Mouse (Mus musculus) mature B cell (primary cell): ENCODE results near the gene Lnx2.

ENCODE experiments used
- in situ Hi-C: fragments of 300-500 bp; cut with MboI; formaldehyde crosslinking; loops from 2 replicates; pipeline ENCODE4 v1.14.3; 2019

The Lnx2 gene

GRCm38 (mm10) chr5:147076026-147076798 is at the start of gene Lnx2:
Gene Lnx2 (minus strand): TSS chr5:147076586.
- in situ Hi-C loops, result no loop called here

GRCm38 (mm10) chr5:147125542-147126185 is 49.3 kb upstream of the Lnx2 start:
- in situ Hi-C loops, result no loop called here

GRCm38 (mm10) chr5:147124794-147125193 is 48.4 kb upstream of the Lnx2 start:
- in situ Hi-C loops, result no loop called here

GRCm38 (mm10) chr5:147121146-147121545 is 44.8 kb upstream of the Lnx2 start:
- in situ Hi-C loops, result no loop called here

- in situ Hi-C loops, result no loop called here
Observed at GRCm38 (mm10) chr5:147117027-147117426, 40.6 kb upstream of the Lnx2 start.

- in situ Hi-C loops, result no loop called here
Observed at GRCm38 (mm10) chr5:147115631-147116030, 39.2 kb upstream of the Lnx2 start.

GRCm38 (mm10) chr5:147114738-147115137 is 38.4 kb upstream of the Lnx2 start:
- in situ Hi-C loops, result no loop called here

- in situ Hi-C loops, result no loop called here
Observed at GRCm38 (mm10) chr5:147108861-147109591, 32.6 kb upstream of the Lnx2 start.

- in situ Hi-C loops, result no loop called here
Observed at GRCm38 (mm10) chr5:147107276-147107675, 30.9 kb upstream of the Lnx2 start.

- in situ Hi-C loops, result no loop called here
Observed at GRCm38 (mm10) chr5:147102295-147102694, 25.9 kb upstream of the Lnx2 start.

GRCm38 (mm10) chr5:147100180-147100579 is 23.8 kb upstream of the Lnx2 start:
- in situ Hi-C loops, result no loop called here

GRCm38 (mm10) chr5:147098667-147099066 is 22.3 kb upstream of the Lnx2 start:
- in situ Hi-C loops, result no loop called here

GRCm38 (mm10) chr5:147096586-147096985 is 20.2 kb upstream of the Lnx2 start:
- in situ Hi-C loops, result no loop called here

GRCm38 (mm10) chr5:147094296-147094695 is 17.9 kb upstream of the Lnx2 start:
- in situ Hi-C loops, result no loop called here

GRCm38 (mm10) chr5:147092448-147092847 is 16.1 kb upstream of the Lnx2 start:
- in situ Hi-C loops, result no loop called here

GRCm38 (mm10) chr5:147090256-147090963 is 14.0 kb upstream of the Lnx2 start:
- in situ Hi-C loops, result no loop called here

- in situ Hi-C loops, result no loop called here
Observed at GRCm38 (mm10) chr5:147089836-147090235, 13.4 kb upstream of the Lnx2 start.

GRCm38 (mm10) chr5:147086816-147087215 is 10.4 kb upstream of the Lnx2 start:
- in situ Hi-C loops, result no loop called here

- in situ Hi-C loops, result no loop called here
Observed at GRCm38 (mm10) chr5:147085201-147085894, 9.0 kb upstream of the Lnx2 start.

- in situ Hi-C loops, result no loop called here
Observed at GRCm38 (mm10) chr5:147078110-147078900, 1.9 kb upstream of the Lnx2 start.
